Mouse (Mus musculus) adrenal gland, adult 8-10 months (tissue): ENCODE measurements around the gene Znrf4. TPM values are rescaled to one million over a fixed set of nuclear protein-coding genes. Genes with fewer than 3 reads are reported as not detected.

ENCODE experiments used
- DNase-seq: peaks from one replicate; pipeline ENCODE4 v3.0.0; 2022
- total RNA-seq, 4 experiments: library from RNA; stranded (reverse); gene quantifications; 2 replicates each; pipeline ENCODE4 v1.2.4; 2022

Gene Znrf4
- total RNA-seq, 4 experiments from 2014 or later = not detected

DNA sequence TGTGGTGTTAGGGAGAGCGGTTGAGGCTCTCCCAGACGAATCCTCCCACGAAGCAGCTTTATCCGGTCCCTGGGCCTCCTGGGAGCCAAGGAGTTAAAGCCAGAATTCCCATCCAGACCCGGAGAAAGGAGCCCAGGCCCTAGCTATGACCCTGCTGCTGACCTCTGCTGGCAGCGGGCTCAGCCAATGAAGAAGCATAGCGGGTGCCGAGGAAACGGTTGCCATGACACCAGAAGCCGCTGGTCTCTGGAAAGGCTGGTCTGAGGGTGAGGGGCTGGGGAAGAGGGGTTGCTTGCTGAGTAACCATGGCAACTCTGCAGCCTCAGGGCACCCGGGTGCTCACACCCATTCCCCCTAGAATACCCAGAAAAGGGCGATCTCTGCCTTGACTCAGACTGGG, 24.2 kb downstream of the Znrf4 start:
- no peak for DNase-seq

DNA sequence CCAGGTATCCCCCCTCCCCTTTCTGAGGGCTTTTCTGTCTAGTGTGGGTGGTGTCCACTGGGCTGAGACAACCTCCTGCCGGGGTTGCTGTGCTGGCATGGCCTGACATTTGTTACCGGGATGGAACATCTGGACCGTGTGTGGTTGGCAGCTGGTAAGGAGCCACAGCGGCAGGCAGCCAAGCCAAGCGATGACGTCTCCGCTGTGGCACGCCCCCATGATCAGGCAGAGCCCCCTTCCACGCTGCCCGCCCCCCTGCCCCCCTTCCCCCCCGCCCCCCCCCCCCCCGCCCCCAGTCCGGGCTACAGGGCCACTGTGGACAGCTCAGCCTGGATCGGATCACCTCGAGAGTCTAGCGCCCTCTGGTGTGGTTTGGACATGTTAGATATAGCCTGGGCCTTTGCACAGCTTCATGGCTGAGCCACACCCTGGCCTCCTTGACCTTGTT, 24.8 kb downstream of the Znrf4 start:
- DNase-seq = peak; percentile 40

DNA sequence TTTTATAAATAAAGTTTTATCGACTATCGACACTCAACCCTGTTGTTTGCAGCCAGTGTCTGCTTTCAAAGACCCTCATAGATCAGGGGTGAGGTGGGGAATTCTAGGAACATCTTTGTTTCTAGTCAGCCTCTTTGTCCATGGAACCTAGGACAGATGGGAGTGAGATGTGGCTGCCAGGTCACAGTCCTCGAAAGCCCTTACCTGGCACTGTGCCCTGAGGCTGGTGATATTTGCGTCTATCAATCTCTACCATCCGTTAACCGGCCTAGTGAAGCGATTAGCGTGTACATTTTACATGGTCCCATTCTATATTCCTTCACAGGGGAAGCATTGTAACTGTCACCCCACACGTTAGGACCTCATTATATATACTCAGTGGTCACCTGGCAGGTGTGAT, 26.3 kb downstream of the Znrf4 start:
- no peak for DNase-seq

DNA sequence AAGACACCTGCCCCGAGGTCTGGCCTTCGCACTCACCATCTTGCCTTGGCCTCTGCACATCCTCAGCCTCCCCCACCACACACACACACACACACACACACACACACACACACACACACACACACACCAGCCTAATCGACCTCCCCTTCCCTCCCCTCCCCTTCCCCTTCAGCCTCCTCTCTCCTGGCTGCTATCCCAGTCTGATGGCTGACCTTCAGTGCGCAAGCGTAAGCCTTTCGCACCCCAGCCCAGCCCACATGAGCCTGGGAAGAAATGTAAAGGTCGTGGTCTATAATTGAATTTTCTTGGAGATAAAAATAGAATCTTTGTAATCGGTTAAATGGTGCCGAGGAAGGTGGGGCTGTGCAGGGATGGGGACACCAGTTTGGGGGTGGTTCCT, 27.1 kb downstream of the Znrf4 start:
- peak; percentile 18 for DNase-seq

DNA sequence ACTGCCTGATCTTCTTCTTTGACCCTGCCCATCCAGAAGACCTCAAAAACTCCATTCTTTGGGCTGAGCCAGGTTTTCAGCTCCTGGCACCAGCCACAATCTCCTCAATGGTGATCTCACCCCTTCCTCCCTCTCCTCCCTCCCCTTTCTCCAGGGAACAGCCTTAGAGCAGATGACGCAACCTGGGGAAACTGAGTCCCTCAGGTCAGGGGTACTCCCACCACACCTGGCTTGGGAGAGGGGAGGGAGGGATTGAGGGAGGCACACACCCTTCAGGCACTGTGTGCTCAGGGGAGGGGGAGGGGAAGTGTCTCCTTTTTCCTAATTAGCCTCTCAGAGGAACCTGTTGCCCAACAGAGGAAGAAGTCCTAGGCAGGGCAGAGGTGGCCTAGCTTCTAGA, 29.6 kb downstream of the Znrf4 start:
- no peak for DNase-seq

DNA sequence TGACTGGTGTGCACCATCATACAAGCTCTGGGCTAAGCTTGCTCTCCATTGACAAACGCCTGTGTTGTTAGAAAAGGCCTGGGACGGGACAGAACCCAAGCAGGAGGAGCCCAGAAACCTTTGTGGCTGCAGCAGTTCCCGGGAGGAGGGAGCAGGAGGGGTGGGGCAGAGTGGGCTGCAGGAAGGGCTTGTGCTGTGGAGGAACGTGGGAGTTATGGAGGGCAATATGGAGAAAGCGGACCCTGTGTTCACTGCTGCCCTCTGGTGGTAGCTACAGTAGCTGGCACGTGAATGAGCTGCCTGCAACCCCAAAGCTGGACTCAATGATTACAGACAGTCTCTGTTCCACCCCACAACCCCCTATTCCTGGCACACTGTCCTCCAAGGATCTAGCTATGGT, 32.9 kb downstream of the Znrf4 start:
- peak; percentile 58 for DNase-seq

DNA sequence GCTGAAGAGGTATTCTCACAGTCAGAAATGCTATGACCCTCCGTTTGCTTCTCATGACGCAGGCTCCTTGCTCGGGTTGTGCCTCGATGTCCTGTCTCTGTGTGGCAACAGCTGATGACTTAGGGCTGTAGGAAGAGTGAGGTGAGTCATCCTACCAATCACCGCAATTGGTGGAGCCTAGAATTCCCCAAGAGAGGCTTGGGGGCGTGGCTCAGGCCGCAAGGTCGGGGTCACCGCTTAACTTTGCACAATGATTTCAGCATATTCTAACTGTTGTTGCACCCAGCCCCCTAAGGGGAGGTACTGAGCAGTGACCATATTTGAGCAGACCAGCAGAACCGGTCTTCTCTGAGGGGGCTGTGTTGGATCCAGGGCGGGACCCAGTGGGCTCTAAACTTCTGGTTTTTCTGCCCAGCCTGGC, 34.0 kb downstream of the Znrf4 start:
- peak; percentile 85 for DNase-seq

DNA sequence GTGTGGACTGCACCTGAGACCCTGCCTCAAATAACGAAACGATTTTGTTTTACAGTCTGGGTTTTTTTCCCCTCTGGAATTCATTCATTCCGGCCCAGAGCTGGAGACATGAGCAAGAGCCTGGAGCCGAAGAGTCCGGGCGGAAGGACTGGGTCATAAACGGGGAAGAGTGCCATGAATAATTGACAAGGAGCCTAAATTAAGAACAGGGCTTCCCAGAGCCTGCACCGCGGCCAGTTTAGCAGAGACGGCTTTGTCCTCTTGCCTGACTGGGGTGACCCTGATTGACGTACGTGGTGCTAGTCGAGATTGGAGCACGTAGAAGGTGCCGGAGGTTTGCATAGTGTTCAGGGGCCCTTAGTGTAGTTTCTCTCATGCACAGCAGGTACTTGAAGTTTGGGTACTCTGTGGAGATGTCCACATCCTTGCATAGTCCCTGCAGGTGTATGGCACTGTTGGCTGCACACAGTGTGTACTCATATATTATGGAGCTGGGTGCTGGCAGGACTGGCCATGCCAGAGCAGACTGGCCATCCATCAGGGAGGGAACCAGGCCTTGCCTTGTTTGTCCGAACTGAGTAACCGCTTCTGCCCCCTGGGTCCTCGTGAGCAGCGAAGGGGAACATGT, 34.9 kb downstream of the Znrf4 start:
- DNase-seq = peak; percentile 19

DNA sequence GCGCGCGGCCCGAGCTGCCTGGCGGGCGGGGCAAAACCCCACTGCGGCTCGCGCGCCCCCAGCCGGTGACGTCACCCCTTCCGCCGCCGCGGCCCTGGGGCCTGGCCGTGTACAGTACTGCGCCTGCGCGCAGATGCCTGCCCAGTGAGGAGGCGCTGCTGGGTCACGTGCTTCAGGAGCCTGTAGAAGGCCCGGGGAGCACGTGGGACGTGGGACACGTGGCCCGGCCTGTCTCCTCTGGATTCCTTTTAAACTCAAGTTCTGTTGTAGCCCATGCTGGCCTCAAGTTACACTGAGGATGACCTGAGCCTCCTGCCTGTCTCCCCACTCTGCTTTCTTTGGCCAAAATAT, 35.9 kb downstream of the Znrf4 start, which contains the start of gene Ptprs:
Gene Ptprs (minus strand): TSS at position 82 of the 351 bp plus-strand sequence.
- DNase-seq = peak; percentile 94

DNA sequence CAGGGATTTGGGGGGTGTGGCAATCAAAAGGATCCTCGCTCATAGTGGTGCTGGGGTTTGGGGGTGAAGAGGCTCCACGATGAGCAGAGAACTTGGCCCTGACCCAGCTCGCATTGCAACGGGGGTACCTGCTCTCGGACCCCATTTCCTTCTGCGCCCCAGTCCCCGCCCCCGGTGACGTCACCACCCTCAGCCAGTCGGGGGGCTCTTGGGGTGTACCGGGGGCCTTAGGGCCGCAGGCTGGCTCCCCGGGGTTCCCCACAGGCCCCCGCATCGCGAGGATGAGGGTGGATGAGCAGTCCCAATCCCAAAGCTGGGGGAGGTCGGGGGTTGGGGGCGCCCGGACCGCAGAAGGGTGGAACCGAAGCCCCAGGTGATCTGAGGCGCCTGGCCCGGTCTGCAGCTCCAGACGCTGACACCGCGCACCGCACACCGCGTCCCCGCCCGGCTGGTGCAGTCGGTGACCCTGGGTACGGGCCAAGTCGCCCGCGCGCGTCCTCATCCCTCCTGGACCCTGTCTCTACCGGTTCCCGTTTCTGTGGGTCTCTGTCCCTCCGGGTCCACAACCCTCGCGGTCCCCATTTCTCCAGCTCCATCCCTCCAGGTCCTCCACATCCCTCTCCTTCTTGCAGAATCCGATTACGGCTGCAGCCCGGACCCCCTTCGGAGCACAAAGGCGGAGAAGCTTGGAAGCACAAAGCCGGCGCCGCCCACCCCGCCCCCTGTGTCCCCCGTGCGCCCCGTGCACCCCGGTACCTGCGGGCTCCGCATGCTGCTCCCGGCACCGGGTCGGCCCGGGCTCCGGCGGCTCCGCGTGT, 36.4 kb downstream of the Znrf4 start:
- peak; percentile 46 for DNase-seq

DNA sequence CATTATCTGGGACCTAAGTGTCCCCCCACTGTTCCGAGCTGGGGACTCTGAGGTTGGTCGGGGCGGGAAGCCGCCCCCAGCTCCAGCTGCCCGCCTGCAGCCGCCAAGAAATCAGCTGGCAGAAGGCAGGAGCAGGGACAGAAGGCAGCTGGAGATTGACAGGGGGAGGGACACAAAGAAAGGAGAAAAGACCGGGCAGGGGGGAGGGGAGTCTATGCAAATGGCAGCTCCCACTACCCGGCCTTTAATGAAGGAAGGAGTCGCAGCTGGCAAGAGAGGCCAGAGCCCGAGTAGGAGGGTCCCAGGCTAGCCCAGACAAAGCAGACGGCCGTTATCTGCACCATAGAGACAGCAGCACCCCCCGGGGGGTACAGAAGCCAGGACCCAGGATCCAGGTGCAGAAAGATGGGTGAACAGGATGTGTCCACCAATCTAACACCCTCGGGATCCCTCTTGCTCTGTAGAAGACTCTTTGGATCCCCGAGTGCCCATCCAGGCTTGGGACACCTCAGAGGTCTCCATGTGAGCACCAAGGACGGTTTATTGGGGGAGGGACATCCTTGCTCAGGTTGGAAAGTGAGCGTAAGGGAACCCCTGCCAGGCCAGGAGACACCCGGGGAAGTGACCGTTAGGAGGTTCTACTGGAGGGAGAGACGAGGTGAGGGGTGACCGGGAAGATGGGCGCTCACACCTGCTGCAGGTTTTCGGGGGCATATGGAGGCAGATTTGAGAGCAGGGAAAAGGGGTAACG, 37.2 kb downstream of the Znrf4 start:
- peak; percentile 44 for DNase-seq

DNA sequence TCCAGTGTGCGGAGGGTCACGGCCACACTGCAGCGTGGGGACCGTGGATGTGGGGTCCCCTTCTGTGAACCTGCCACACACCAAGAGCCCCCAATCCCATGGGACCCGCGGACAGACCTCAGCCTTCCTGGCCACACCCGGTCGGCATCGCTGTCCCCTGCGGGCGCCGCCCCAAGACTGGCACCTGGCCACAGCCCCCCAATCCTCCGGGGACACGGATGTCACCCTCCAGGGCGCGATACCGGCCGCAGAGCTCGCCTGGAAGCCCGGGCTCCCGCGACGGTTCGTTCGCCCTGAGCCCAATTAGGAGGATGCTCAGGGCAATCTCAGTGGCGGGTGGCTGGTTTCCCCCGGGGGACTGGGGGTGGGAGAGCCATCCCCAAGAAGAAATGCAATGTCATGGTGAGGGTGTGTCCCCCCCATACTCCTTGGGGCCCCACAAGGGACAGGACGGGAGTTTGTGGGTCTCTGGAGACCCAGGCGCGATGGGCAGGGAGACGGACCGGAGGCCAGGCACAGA, 37.9 kb downstream of the Znrf4 start:
- DNase-seq = no peak

DNA sequence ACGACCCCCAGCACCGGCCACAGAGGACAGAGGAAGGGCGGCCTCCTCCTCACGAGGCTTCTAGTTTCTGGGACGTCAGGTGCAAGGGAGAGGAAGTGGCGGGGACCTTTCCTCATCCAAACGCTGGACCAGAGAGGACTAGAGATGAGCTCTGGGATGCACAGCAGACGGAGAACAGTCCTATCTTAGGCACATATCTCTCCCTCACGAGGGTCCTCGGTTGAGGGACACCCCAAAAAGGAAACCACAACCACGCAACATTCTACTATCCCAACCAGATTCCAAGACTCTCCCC, 38.7 kb downstream of the Znrf4 start:
- DNase-seq = peak; percentile 5

DNA sequence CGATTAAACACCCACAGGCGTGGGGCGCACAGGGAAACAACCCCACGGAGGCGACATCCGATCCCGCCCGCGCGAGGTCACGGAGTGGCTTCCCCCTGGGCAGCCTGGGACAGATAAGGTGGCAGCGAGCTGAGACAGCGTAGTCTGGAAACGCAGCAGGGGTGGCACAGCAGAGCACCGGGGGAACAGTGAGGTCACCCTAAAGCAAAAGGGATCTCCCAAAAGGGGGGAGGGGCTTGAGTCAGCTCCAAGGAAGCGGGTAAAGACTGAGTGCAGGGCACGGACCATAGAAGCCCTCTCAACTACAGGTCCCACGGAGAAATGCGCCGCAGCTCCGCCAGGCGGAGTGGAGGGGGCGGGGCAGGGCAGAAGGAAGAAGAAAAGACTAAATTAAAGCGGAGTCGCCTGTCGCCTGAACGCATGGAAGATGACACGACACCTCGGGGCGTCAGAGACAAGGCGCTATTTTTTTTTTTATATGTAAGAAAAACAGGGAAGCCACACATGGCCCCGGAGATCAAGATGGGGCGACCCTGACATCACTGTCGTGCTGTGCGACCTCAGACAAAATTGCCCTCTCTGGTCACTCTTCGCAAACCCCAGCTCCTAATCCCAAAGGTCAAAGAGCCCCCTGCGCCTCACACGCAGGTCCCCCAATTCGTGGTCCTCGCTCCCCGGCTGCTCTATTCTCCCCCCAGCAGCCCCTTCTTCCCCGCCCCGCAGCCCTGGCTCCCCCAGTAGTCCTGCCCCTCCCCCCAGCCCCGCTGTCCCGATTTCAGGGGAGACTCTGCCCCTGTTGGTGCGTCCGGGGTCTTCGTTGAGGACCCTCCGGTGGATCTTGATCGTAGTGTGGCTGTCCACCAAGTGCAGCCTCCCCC, 39.3 kb downstream of the Znrf4 start:
- no peak for DNase-seq

DNA sequence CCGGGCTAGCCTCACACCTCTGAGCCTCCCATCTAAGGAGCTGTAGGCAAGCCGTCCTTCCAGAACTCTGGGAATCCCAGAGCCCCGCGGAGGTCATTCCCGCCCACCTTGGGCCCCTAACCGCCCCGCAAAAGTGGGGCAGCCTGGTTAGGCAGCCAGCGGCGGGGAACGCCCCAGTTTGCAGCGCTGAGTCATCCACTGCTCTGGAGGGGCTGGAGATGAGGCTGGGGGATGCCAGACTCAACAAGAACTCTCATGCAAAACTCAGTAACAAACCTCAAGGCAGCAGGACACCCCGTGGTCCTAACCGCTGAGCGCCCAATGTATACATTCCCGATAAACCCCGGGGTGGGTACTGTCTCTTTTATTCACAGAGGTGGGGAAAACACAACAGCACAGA, 40.1 kb downstream of the Znrf4 start:
- no peak for DNase-seq

DNA sequence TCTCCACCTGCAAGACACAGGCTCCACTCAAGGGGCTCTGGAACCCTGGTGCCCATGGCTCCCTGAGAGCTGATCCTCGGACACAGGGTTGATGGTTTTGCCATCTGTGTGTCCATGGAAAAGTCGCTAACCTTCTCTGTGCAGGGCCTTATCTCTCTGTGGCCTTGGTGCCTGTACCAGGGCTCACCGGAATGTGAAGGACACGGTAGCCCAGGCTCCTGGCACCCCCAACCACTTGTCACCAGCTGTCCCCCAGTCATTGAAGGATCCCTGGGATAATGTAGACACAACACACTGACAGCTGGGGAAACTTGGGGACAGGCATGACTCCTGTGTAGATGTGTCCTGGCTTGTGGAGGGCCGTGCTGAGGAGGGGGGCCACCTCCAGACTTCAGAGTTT, 41.1 kb downstream of the Znrf4 start:
- DNase-seq = no peak

DNA sequence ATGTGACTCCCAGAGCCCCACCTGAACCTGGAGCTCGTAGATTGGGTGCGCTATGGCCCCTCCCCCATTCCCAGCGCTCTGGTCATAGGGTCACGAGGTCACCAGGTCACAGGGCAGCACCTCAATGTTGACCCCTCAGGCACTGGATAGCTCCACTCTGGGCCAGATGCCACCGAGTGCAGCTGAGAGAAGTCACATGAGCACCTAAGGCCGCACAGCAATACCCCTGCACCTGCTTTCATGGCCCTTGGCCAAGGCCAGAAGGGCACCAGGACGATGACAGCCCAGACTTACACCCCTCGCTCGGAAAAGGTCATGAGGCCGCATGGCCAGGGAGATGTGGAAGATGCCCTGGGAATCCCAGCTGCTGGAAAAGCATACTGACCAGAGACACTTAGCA, 41.7 kb downstream of the Znrf4 start:
- DNase-seq = no peak

DNA sequence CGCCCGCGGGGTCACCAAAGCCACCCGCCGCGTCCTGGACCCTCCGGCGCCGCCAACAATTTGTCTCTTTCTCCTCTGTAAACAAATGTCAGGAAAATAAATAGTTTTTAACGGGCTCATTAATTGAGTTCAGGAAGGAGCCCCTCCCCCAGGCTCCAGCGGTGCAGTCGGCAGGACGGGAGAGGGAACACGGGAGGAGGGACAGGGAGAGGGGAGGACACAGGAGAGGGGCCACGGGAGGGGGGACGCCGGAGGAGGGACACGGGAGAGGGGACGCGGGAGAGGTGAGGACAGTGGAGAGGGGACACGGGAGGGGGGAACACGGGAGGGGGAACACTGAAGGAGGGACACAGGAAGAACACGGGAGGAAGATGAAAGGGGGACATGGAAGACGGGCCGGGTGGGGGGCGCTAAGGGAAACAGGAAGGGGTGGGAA, 42.2 kb downstream of the Znrf4 start:
- no peak for DNase-seq

DNA sequence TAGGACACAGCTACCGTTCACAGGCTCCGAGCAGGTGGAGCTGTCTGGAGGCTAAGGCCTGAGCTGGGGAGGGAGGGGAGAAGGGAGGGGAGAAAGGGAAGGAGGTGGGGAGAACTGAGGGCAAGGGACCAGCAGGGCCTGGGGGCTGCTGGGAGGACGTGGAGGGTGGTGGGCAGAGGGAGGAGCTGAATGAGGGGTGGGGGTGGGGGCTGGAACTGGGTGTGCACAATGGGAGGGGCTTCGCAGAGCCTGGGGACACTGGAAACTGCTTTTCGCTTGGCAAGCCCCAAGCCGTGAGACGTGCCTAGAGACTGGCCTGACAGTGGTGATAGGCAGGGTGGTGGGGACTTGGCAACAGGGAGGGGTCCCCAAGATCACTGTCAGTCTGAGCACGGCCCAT, 43.0 kb downstream of the Znrf4 start:
- DNase-seq = no peak

DNA sequence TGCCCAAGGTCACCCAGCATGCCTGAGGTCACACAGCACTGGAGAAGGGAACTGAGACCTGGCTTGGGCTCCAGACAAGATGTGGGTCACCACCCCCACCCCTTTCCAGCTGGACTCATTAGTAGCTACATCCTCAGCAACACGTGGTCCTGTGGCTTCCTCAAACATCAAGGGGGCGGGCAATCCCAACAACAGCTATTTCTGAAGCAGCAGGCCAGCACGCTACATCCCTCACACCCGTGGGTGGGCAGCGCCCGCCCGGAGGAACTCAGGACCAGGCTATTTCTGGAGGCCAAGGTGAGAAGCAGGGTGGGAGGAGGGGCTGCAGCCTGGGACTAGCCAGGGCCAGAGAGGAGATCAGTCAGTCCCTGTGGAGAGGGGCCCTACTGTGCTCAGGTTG, 43.4 kb downstream of the Znrf4 start:
- no peak for DNase-seq

DNA sequence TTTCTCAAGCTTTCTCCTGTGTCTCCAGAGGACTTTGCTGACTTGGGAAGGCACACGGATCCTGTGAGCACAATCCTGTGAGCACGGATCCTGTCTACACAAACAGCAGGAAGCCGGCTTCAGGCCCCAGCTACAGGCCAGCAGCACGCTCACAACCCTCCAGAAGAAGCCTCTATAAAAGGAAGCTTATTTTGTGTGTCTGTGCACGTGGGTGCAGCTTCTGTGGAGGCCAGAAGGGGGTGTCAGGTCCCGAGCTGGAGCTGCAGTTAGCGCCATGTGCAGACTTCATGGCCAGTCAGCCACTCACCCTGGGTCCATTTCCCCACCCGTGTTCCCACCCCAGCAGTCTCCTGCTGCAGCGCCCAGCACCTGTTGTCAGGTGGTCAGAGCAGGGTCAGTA, 43.9 kb downstream of the Znrf4 start:
- no peak for DNase-seq

DNA sequence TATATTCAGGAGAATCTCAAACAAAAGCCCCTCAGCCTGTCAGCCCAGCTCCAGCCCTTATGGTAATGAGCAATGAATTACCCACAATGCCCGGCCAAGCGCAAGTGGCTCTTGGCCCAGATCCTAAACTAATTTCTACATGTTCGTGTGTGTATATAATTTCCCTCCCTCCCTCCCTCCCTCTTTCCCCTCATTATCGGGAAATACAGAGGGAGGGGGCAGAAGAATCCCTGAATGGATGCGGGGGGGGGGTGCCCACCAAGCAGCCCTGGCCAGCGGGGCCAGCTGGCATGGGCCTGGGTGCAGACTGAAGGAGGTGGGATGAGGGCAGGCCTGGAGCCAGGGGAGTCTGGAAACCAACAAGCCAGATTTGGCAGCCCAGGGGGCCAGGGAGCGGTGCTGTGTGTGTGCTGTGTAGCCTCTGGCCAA, 44.8 kb downstream of the Znrf4 start:
- DNase-seq = no peak
